Mouse (Mus musculus) hindbrain, embryonic 10.5 days (tissue): ENCODE data around the gene Mthfd1l. TPM values are rescaled to one million over a fixed set of nuclear protein-coding genes. Genes with fewer than 3 reads are reported as not detected.
"Not testable (repeated sequence)": the region's sequence is repeated elsewhere in the genome, so short reads cannot be mapped to it uniquely, and the experiment has no call there.

Experiments used
- DNase-seq: peaks from one replicate; pipeline ENCODE4 v3.0.0-alpha.2; 2017; ENCODE audit warnings: low spot score
- H3K27ac ChIP-seq: fragments of 300-500 bp; sonication (generic); 2 replicates; pipeline ENCODE4 v1.5.1; 2016; ENCODE audit warnings: mild to moderate bottlenecking, moderate library complexity
- H3K27me3 ChIP-seq: fragments of 300-500 bp; sonication (generic); 2 replicates; pipeline ENCODE4 v1.6.1; 2016; ENCODE audit warnings: mild to moderate bottlenecking; ENCODE audit not compliant: poor library complexity, insufficient read depth, severe bottlenecking
- H3K36me3 ChIP-seq: fragments of 300-500 bp; sonication (generic); 2 replicates; pipeline ENCODE4 v1.6.1; 2016; ENCODE audit warnings: mild to moderate bottlenecking, moderate library complexity
- H3K4me1 ChIP-seq: fragments of 300-500 bp; sonication (generic); replicated peaks from 2 replicates; pipeline ENCODE4 v1.6.1; 2016; ENCODE audit warnings: mild to moderate bottlenecking
- H3K4me3 ChIP-seq: fragments of 300-500 bp; sonication (generic); 2 replicates; pipeline ENCODE4 v1.5.1; 2016; ENCODE audit warnings: mild to moderate bottlenecking, moderate library complexity
- H3K9me3 ChIP-seq: fragments of 300-500 bp; sonication (generic); 2 replicates; pipeline ENCODE4 v1.6.1; 2016; ENCODE audit warnings: mild to moderate bottlenecking, moderate library complexity
- WGBS: fragments of 180-500 bp; shearing (Covaris S2); methylation state at CpG from one replicate; pipeline ENCODE4 v1.1.7; 2016; 5-methylcytosine and 5-hydroxymethylcytosine counted together
- polyA plus RNA-seq: library from polyadenylated mRNA; unstranded; fragments of >200 nt; fragmentation: Nextera tagmentation; extraction: Ambion mirVana; gene quantifications from 2 replicates; pipeline ENCODE4 v1.2.1, GENCODE M21; 2016

The Mthfd1l gene
- polyA plus RNA-seq, 1 experiment from 2014 or later, result 14.0 TPM

DNA sequence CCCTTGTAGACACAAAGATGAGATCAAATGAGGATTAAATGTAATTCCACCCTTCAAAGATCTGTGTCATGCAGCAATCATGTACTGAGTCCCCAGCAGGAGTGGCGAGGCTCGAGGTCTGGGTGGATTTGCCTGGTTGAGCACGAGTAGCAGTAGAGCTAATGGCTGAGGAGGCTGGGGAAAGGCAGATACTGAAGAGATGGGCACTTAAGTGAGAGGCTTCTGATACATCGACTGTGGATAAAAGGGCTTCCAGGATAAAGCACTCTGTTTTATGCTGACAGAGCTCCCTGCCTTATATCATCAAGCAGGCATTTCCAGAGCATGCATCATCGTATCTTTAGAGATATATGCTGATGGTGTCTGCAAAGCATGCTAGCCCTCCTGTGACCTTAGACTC lies 84.9 kb downstream of the Mthfd1l start:
- WGBS, result 84% methylated on average over 5 of the region's 5 CpGs
- Histone ChIP-seq H3K27ac (no peak overlapping the region), H3K9me3 (no peaks in the 10 kb centered on the region), H3K4me3 (no peak overlapping the region), H3K27me3 (no peaks in the 10 kb centered on the region), H3K36me3 (peaks cover 14% of the 10 kb centered on the region), H3K4me1 (no peaks in the 10 kb centered on the region; the same call in 1 of the 2 replicates)
- no peak for DNase-seq

DNA sequence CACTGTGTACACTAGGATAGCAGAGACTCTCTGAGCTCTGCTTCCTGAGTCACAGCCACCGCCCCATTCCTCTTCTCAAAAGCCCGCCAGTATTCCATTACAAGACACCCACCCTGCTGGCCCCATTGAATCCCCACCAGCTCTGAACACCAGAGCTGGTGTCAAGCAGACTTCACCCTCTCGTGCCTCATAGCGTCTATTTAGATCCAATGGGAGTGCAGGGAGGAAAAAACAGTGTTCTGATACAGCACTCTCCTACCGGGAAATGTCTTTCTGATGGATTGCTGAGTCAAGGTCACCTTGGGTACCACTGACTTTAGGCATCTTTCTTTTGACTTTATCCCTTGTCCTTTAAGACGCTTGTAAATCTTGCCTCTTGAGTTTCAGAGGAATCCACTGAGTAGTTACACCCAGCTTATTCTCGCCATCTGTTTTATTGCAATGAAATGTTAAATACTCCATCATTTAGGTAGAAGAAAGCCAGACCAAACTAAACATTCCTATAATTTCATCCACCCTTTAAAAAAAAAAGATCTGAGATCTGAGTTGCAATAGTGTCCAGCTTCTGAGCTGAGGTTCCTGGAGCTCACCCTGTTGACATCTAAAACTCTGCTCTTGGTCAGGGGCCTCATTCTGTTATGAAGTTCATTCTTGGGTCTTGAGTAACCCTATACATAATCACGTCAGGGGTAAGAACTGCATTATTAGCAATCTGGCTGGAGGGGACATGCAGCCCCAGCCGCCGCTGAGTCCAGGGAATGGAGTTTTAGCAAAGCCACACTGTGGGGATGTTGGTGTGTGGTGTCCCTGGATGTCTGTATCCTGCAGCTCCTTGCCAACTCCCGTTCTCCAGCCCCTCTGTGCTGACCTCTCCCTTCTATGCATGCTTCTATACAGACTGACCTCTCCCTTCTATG lies 88.4 kb downstream of the Mthfd1l start:
- Histone ChIP-seq H3K27me3 (no peaks in the 10 kb centered on the region), H3K36me3 (peaks cover 22% of the 10 kb centered on the region), H3K9me3 (no peaks in the 10 kb centered on the region), H3K4me1 (no peaks in the 10 kb centered on the region), H3K4me3 (no peak overlapping the region), H3K27ac (no peak overlapping the region)
- no peak for DNase-seq
- 86% methylated on average over 11 of the region's 11 CpGs for WGBS

DNA sequence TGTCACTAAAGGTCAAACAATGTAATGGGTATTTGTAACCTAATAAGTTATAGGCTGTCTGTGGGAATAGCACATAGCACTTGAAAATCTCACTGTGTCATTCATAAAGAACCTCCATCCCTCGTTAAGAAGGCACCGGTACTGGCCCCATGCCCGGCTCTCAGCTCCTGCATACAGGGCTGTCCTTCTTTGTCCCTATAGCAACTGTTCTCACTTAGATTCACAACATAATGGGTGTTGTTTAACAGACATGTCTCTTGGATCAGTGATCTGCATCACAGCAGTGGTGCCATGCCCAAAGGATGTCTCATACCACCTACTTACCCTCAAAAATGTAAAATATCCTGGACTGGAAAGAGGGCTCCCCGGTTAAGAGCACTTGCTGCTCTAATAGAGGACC lies 90.6 kb downstream of the Mthfd1l start:
- DNase-seq, result no peak
- WGBS, result 97% methylated on average over 4 of the region's 4 CpGs

DNA sequence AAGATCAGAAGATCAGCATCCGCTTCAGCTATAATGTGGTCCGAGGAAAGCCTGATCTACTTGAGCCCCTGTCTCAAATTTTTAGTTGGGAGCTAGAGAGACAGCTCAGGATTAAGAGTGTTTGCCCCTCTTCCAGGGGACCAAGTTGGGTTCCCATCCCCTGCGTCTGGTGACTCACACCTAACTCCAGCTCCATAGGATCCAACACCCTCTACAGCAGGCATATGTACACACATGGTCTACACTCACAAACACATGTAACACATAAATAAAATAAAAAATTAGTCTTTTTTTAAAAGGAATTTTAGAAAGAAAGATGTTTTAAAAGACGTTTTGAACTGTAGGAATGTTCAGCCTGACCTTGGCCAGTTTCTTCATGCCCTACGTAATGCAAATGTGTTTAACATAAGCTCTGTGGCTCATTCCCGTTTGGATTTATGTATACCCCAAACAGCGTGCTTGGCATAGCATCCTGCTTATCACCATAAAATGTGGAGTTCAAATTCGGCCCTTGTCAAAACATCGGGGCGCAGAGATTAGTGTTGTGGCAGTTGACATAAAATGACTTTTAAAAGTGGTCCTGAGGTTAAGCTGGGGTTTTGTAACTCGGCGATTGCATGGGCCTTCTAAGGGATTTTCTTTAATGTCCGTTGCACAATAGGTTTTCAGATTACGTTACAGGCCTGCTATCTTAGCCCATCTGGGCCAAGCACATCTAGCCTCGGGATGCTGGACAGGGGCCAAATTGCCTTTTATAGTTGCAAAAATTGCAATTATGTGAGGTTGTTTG lies 92.6 kb downstream of the Mthfd1l start:
- 93% methylated on average over 15 of the region's 15 CpGs for WGBS
- Histone ChIP-seq H3K9me3 (no peaks in the 10 kb centered on the region), H3K4me1 (no peaks in the 10 kb centered on the region), H3K27ac (no peak overlapping the region), H3K27me3 (no peaks in the 10 kb centered on the region), H3K36me3 (peaks cover 21% of the 10 kb centered on the region), H3K4me3 (no peak overlapping the region)
- no peak for DNase-seq

More for the DNA sequence above, 90.6 kb downstream of the Mthfd1l start:
- no peaks in the 10 kb centered on the region for H3K27me3 ChIP-seq
- H3K4me3 ChIP-seq, result no peak overlapping the region
- peaks cover 22% of the 10 kb centered on the region for H3K36me3 ChIP-seq
- H3K27ac ChIP-seq, result no peak overlapping the region
- H3K9me3 ChIP-seq, result no peaks in the 10 kb centered on the region
- no peaks in the 10 kb centered on the region for H3K4me1 ChIP-seq

DNA sequence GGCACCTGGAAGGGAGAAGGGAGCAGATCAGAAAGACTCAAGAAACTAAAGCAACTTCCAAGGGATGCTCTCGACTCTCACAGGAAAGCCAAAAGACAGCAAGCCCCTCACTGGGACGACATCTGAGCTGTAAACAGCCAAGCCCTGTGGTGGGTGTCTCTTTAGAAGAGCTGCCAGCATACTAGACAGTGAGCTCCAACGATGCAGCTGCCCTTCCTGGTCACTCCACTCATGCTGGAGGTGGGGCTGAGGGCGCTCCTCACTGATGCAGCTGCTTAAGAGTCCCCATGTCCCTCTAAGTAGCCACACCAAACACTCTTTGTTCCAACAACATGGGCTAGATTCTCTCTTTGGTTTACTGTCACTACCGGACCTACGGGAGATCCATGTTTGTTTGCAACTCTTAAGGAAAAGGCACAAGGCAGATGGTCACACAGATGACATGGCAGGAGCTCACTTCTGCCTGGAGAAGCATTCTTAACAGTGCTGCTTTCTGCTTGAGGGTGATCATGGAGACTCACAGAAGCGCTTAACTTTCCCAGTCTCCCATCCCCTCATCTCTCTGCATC lies 96.4 kb downstream of the Mthfd1l start:
- H3K4me3 ChIP-seq, result no peak overlapping the region
- 89% methylated on average over 7 of the region's 7 CpGs for WGBS
- H3K27ac ChIP-seq, result no peak overlapping the region
- no peaks in the 10 kb centered on the region for H3K27me3 ChIP-seq
- H3K36me3 ChIP-seq, result peaks cover 4% of the 10 kb centered on the region; the same call in 1 of the 2 replicates
- no peaks in the 10 kb centered on the region for H3K4me1 ChIP-seq
- H3K9me3 ChIP-seq, result no peaks in the 10 kb centered on the region
- no peak for DNase-seq

DNA sequence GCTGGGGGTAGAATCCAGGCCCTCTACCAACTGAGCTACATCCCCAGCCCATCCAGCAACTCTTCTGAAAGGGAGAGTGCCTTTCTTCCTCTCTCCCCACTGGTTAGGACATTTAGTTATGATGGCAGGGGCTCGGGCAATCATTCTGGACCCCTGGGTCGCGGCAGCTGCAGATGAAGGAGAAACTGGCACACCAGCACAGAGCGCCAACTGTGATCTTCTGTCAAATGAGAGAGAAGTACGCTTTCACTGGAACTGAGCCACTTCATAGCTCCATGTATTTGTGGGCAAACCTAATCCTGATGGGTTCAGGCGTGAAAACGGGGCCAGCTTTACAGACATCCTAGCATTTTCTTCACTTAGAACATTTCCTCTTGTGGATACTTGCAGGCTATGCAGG lies 97.1 kb downstream of the Mthfd1l start:
- Histone ChIP-seq H3K4me3 (no peak overlapping the region), H3K36me3 (peaks cover 4% of the 10 kb centered on the region; the same call in 1 of the 2 replicates)
- 95% methylated on average over 7 of the region's 7 CpGs for WGBS

DNA sequence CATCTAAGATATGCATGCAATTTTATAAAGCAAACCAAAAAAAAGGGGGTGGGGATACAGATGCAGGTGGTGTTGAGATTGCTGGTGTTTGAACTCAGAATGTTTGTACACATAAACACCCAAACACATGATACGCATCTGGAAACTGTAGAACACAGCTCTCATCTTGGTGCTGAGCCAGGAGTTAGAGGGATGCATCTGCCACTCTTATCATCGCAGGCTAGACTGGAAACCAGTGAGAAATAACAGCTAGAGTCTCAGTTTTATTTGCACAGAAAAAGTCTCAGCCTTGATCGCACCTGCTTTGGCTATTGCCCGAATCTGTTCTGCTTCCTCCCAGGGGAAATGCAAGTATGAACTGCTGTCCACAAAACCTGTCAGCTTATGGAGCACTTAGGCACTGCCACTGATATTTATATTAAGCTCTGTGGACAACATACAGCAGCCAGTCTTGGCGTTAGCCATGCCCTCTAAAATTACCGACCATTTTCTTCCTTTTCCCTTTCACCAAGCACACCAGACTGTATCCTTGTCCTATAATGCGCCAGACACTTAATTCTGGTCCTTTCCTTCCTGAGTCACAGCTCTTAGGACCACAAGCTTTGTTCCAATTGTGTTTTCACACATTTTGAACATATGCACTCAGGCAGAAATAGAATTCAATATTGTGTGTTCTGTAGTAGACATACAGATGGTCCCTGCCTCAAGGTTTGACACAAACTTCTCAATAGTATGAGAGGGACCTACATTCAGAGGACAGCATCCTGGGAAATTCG lies 98.3 kb downstream of the Mthfd1l start:
- H3K27me3 ChIP-seq, result no peaks in the 10 kb centered on the region
- H3K4me1 ChIP-seq, result no peaks in the 10 kb centered on the region
- 91% methylated on average over 8 of the region's 8 CpGs for WGBS
- H3K9me3 ChIP-seq, result no peaks in the 10 kb centered on the region
- DNase-seq, result no peak
- no peak overlapping the region for H3K4me3 ChIP-seq
- peaks cover 4% of the 10 kb centered on the region; the same call in 1 of the 2 replicates for H3K36me3 ChIP-seq
- no peak overlapping the region for H3K27ac ChIP-seq

More for the DNA sequence above, 97.1 kb downstream of the Mthfd1l start:
- H3K9me3 ChIP-seq, result no peaks in the 10 kb centered on the region
- no peak for DNase-seq
- no peaks in the 10 kb centered on the region for H3K4me1 ChIP-seq
- H3K27me3 ChIP-seq, result no peaks in the 10 kb centered on the region
- H3K27ac ChIP-seq, result no peak overlapping the region

DNA sequence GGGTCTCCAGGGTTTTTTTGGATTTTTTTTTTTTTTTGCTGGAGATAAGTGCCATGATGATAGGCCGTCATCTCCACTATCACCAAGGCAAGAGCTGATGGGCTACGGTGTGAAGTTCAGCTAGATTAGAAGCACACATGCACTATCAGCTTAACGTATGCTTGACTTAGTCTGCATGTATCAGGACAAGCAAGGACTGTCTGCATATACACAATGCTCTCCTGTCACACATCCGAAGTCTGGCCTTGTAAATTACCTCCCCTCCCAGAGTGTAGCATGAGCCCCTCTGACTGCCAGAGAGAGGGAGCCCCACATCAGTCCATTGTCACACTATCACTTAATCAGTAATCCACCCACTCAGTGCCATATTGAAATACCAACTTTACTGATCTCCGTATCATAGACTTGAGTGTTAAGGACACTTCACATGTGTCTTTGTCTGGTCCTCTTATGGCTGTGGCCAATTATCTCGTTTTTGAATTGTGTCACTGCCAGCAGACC lies 99.0 kb downstream of the Mthfd1l start:
- H3K9me3 ChIP-seq, result no peaks in the 10 kb centered on the region
- 90% methylated on average over 6 of the region's 6 CpGs for WGBS
- H3K27ac ChIP-seq, result no peak overlapping the region
- peaks cover 4% of the 10 kb centered on the region; the same call in 1 of the 2 replicates for H3K36me3 ChIP-seq
- no peaks in the 10 kb centered on the region for H3K27me3 ChIP-seq
- H3K4me3 ChIP-seq, result no peak overlapping the region
- no peaks in the 10 kb centered on the region for H3K4me1 ChIP-seq
- no peak for DNase-seq

DNA sequence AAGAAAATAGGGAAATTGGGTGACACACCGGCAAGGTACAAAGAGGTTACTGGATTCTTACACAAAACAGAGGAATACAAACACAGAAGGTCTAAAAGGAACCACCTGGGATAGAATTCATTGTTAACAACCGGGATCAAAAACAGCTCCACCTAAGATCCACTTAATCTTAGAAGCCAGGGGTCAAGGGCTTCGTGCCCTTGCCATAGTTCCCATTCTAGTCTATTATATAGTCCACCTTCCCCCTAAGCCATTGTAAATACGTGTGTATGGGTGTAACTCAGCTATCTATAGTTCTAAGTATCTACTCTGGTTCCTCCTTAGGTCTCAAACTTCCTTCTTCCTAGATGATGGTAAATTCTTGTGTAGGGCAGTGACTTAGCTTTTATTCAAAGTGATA lies 99.6 kb downstream of the Mthfd1l start:
- DNase-seq, H3K27me3 ChIP-seq: not testable (repeated sequence)

DNA sequence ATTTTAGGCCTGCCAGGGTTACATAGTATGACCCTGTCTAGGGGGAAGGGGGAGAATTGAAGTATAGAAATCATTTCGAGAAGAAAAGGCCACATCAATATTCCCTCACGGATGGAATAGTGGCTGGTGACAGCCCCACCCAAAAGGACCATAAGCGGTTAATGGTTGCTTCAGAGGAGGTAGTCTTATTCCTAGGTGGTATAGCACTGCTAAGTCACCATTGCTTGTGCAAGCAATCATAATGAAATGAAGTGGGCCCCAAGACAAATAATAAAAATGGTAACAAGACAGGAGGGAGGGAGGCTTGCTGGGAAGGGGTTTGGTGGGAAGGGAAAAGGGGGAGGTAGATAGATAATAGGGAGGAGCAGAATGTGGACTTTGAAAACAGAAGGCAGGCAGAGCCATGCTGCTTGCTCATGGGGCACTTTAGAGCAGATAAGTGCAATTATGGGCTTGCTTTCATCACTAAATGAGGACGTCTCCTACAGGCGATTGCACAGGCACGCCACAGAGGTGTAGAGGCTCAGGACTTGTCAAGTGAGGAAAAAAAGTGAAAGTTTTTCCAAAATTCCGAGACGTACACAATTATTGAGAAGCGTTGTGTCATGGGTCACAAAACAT lies 105.4 kb downstream of the Mthfd1l start:
- no peak for DNase-seq
- Histone ChIP-seq H3K4me3 (no peak overlapping the region), H3K4me1 (0 out of 2 replicates have a peak, but pooled peaks cover 3% of the 10 kb centered on the region), H3K27me3 (no peaks in the 10 kb centered on the region), H3K9me3 (no peaks in the 10 kb centered on the region), H3K27ac (no peak overlapping the region), H3K36me3 (no peaks in the 10 kb centered on the region)
- WGBS, result 86% methylated on average over 9 of the region's 9 CpGs

More for the DNA sequence above, 99.6 kb downstream of the Mthfd1l start:
- H3K36me3 ChIP-seq, H3K9me3 ChIP-seq, H3K4me1 ChIP-seq, H3K27ac ChIP-seq, H3K4me3 ChIP-seq: not testable (repeated sequence)
- 90% methylated on average over 4 of the region's 4 CpGs for WGBS

DNA sequence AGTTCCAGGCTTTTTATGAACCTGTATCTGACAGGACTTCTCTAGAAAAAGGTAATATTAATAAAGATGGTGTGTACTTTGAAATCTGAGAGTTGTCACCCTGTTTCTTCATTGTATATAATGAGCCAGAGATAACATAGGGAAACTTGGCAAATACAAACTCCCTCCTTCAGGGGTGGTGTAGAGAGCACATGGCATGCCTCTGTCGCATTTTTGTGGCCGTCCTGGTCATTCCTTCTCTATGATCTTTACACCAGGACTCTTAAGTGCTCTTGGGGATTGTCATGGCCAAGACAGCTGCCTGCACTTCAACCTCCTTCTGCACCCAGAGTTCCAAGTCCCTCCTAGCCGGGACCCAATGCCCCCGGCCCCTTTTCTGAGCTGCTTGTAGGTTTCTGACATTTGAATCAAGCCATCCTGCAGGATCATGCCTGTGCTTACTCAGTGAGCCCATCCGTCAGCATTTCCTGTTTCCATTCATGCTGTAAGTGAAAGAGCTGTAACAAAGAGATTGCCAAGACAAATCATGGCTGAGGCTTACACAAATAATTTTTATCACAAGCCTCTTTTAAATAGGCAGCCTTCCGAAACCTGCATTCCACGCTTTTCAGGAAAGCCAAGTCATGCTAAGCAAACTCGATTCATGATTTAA lies 106.2 kb downstream of the Mthfd1l start:
- no peaks in the 10 kb centered on the region for H3K27me3 ChIP-seq
- H3K4me3 ChIP-seq, result no peak overlapping the region
- no peaks in the 10 kb centered on the region for H3K36me3 ChIP-seq
- H3K4me1 ChIP-seq, result 0 out of 2 replicates have a peak, but pooled peaks cover 3% of the 10 kb centered on the region
- 0 out of 2 replicates have a peak overlapping the region, but pooled peaks have one; percentile 8 for H3K27ac ChIP-seq
- DNase-seq, result no peak
- no peaks in the 10 kb centered on the region for H3K9me3 ChIP-seq
- 83% methylated on average over 8 of the region's 8 CpGs for WGBS
